Mouse (Mus musculus) cerebellum, postnatal 14 days (tissue): ENCODE results near the gene Fuom.

Experiments used
- DNase-seq, 2 experiments: peaks; one replicate each; pipeline ENCODE4 v3.0.0; 2021; ENCODE audit warnings: mixed read lengths in 2 of 2

The Fuom gene

GRCm38 (mm10) chr7:140049115-140049689 lies 53.0 kb downstream of the Fuom start:
- DNase-seq, result peak; percentile 36 to 38

- no peak for DNase-seq
Observed at GRCm38 (mm10) chr7:140048361-140049114, 53.7 kb downstream of the Fuom start, which contains the start of gene Msx3. Gene Msx3, minus strand, starts transcription at chr7:140049089.

- peak; percentile 29 to 36 for DNase-seq
Observed at GRCm38 (mm10) chr7:140047811-140048311, 54.4 kb downstream of the Fuom start.
